In genomic region chr7:74508205-74508604, GRCm38 (mm10) we compare ENCODE assay signal across 22 mouse cellular contexts. TPM values are rescaled to one million over a fixed set of nuclear protein-coding genes. Genes with fewer than 3 reads are reported as not detected.
DNase-seq lines count a peak whose midpoint lies in the region; ATAC-seq and TF ChIP-seq lines count a peak whose summit lies in the region.
"Had no signal": no experiment of that assay in that cellular context is flagged by ENCODE, and none has a peak within 500 bp of the region (broad histone marks: within the 10 kb centered on the region; RNA-seq: fewer than 3 reads in every experiment).

No protein-coding gene starts in this region.

- no peaks in the 10 kb centered on the region for H3K36me3 ChIP-seq in forebrain, embryonic 13.5 days (ENCODE audit: poor library complexity, severe bottlenecking)
- H3K36me3 ChIP-seq in forebrain, embryonic 10.5 days (replicated peaks) = no peaks in the 10 kb centered on the region
- peaks cover 7% of the 10 kb centered on the region; the same call in 1 of the 2 replicates for H3K36me3 ChIP-seq in neural tube, embryonic 13.5 days
- H3K36me3 ChIP-seq: embryonic facial prominence, embryonic 12.5 days; intestine, embryonic 15.5 days; limb, embryonic 15.5 days; liver, embryonic 15.5 days had no signal

- 2% methylated on average over 4 of the region's 4 CpGs for WGBS in forebrain, embryonic 13.5 days
- WGBS in forebrain, embryonic 10.5 days = 19% methylated on average over 4 of the region's 4 CpGs
- 17% methylated on average over 4 of the region's 4 CpGs for WGBS in neural tube, embryonic 13.5 days

- H3K9me3 ChIP-seq in forebrain, embryonic 13.5 days (replicated peaks) = no peaks in the 10 kb centered on the region
- H3K9me3 ChIP-seq in forebrain, embryonic 10.5 days = no peaks in the 10 kb centered on the region
- H3K9me3 ChIP-seq in neural tube, embryonic 13.5 days = no peaks in the 10 kb centered on the region
- H3K9me3 ChIP-seq: embryonic facial prominence, embryonic 12.5 days; heart, embryonic 13.5 days; intestine, embryonic 15.5 days; limb, embryonic 15.5 days; liver, embryonic 15.5 days had no signal

- H3K4me2 ChIP-seq in forebrain, embryonic 13.5 days = no peak overlapping the region
- H3K4me2 ChIP-seq in neural tube, embryonic 13.5 days = no peak overlapping the region
- H3K4me2 ChIP-seq: embryonic facial prominence, embryonic 12.5 days; heart, embryonic 13.5 days; intestine, embryonic 15.5 days; limb, embryonic 15.5 days; liver, embryonic 15.5 days had no signal

- peaks cover 63% of the 10 kb centered on the region for H3K27me3 ChIP-seq in forebrain, embryonic 13.5 days
- H3K27me3 ChIP-seq in forebrain, embryonic 10.5 days (ENCODE audit: poor library complexity, severe bottlenecking) = peaks cover 81% of the 10 kb centered on the region
- peaks cover 40% of the 10 kb centered on the region for H3K27me3 ChIP-seq in neural tube, embryonic 13.5 days
- H3K27me3 ChIP-seq: embryonic facial prominence, embryonic 12.5 days; heart, embryonic 13.5 days; intestine, embryonic 15.5 days; limb, embryonic 15.5 days; liver, embryonic 15.5 days had no signal

- TF ChIP-seq POLR2A in brain, embryonic 14.5 days (IDR thresholded peaks at IDR 0.05; ENCODE audit: borderline replicate concordance, extremely low read depth, insufficient read depth, insufficient read length, poor library complexity, severe bottlenecking) = no peak

- peak; percentile 39; the same call in 1 of the 2 replicates for ATAC-seq in forebrain, embryonic 13.5 days
- peak; percentile 60; the same call in 1 of the 2 replicates for ATAC-seq in neural tube, embryonic 13.5 days (ENCODE audit: low read depth)
- ATAC-seq: intestine, embryonic 15.5 days had no signal

- H3K4me1 ChIP-seq in forebrain, embryonic 13.5 days = peaks cover 7% of the 10 kb centered on the region
- peaks cover 33% of the 10 kb centered on the region for H3K4me1 ChIP-seq in forebrain, embryonic 10.5 days
- H3K4me1 ChIP-seq in neural tube, embryonic 13.5 days (replicated peaks) = peaks cover 41% of the 10 kb centered on the region
- H3K4me1 ChIP-seq: intestine, embryonic 15.5 days; limb, embryonic 15.5 days; liver, embryonic 15.5 days had no signal

- no peak for DNase-seq in forebrain, embryonic 10.5 days (ENCODE audit: extremely low spot score, low spot score)
- peak; percentile 31 for DNase-seq in lung, postnatal 10 days
- DNase-seq in lung, postnatal 25 days (ENCODE audit: low spot score) = no peak
- peak; percentile 66 for DNase-seq in brain, embryonic 14.5 days (ENCODE audit: low read depth)
- no peak for DNase-seq in natural killer cell, adult 2 months (ENCODE audit: low spot score in 2 of 2)
- DNase-seq in thymus, postnatal 36 days = no peak
- DNase-seq: B cell, adult 2 months; cerebellum, adult 2 months; cerebellum, postnatal 36 days; gastrocnemius, postnatal 14 days; heart, adult 18-20 months; heart, postnatal 36 days; kidney, adult 9 months; kidney, postnatal 25 days had no signal

- H3K27ac ChIP-seq in forebrain, embryonic 13.5 days = no peak overlapping the region
- no peak overlapping the region for H3K27ac ChIP-seq in forebrain, embryonic 10.5 days
- no peak overlapping the region; the same call in 1 of the 2 replicates for H3K27ac ChIP-seq in neural tube, embryonic 13.5 days (replicated peaks)
- H3K27ac ChIP-seq: embryonic facial prominence, embryonic 12.5 days; heart, embryonic 13.5 days; intestine, embryonic 15.5 days; limb, embryonic 15.5 days; liver, embryonic 15.5 days had no signal

- no peak for TF ChIP-seq CTCF in brain, embryonic 14.5 days (IDR thresholded peaks at IDR 0.05; ENCODE audit: borderline replicate concordance, extremely low read depth, insufficient read depth, insufficient read length)

- H3K4me3 ChIP-seq in forebrain, embryonic 13.5 days = no peak overlapping the region
- no peak overlapping the region for H3K4me3 ChIP-seq in forebrain, embryonic 10.5 days
- no peak overlapping the region for H3K4me3 ChIP-seq in neural tube, embryonic 13.5 days
- H3K4me3 ChIP-seq: embryonic facial prominence, embryonic 12.5 days; erythroblast, embryonic 14.5 days; heart, embryonic 13.5 days; intestine, embryonic 15.5 days; limb, embryonic 15.5 days; liver, embryonic 15.5 days had no signal

- no peak overlapping the region for H3K9ac ChIP-seq in forebrain, embryonic 13.5 days
- no peak overlapping the region for H3K9ac ChIP-seq in neural tube, embryonic 13.5 days
- H3K9ac ChIP-seq: embryonic facial prominence, embryonic 12.5 days; heart, embryonic 13.5 days; intestine, embryonic 15.5 days; limb, embryonic 15.5 days; liver, embryonic 15.5 days had no signal

RNA-seq across cellular contexts. Expression of gene Slco3a1, which starts 46.4 kb away (rescaled TPM):
- polyA plus RNA-seq in forebrain, embryonic 13.5 days (2015; fragmentation: Nextera tagmentation; extraction: Ambion mirVana) = 14.0 and 16.5 TPM in 2 replicates
- 4.9 and 5.2 TPM in 2 replicates for polyA plus RNA-seq in forebrain, embryonic 10.5 days (2016; fragmentation: Nextera tagmentation; extraction: Ambion mirVana)
- 21.4 and 21.6 TPM in 2 replicates for polyA plus RNA-seq in brain, embryonic 14.5 days (2012; rRNA removed)
- 28.6 and 31.8 TPM in 2 replicates for polyA plus RNA-seq in neural tube, embryonic 13.5 days (2015; fragmentation: Nextera tagmentation; extraction: Ambion mirVana)

Comparison
In these comparisons a context has a peak if more than half of its experiments do, and no peak if none do; other contexts are left out.
1. DNase-seq: peak in lung, postnatal 10 days (single experiment) and brain, embryonic 14.5 days (single experiment); none in forebrain, embryonic 10.5 days (single experiment), lung, postnatal 25 days (single experiment), natural killer cell, adult 2 months (0 of 2) and thymus, postnatal 36 days (0 of 2).